Mouse (Mus musculus) thymus, postnatal 0 days (tissue): ENCODE results near the gene Upk2. TPM values are rescaled to one million over a fixed set of nuclear protein-coding genes. Genes with fewer than 3 reads are reported as not detected.
"Not testable (repeated sequence)": the region's sequence is repeated elsewhere in the genome, so short reads cannot be mapped to it uniquely, and the experiment has no call there.

Experiments used
- DNase-seq: peaks from one replicate; pipeline ENCODE4 v3.0.0-alpha.2; 2015; ENCODE audit warnings: low spot score
- polyA plus RNA-seq: library from polyadenylated mRNA; unstranded; fragments of >200 nt; fragmentation: Nextera tagmentation; extraction: Ambion mirVana; gene quantifications from 2 replicates; pipeline ENCODE4 v1.2.1, GENCODE M21; 2015

The Upk2 gene
- polyA plus RNA-seq, 1 experiment from 2014 or later: 1.5 TPM

DNA sequence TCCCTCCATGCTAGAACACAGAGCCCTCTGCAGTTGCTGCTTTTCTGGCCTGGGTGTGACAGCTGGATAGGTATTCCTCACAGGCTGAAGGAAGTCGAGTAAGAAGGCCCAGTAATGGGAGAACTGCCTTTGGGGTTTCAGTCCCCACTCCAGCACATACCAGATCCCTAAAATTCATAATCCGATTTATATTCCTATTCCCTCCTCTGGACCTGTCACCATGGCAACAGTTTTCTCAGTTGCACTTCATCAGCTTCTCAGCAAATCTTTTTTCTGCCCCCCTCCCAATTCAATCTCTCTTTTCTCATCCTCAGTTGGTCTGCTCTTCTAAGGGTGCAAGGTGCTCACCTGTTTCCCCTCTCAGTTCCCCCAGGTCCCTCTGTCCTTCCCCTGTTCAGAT, 14.0 kb upstream of the Upk2 start:
- no peak for DNase-seq

- no peak for DNase-seq
Measured at GRCm38 (mm10) chr9:44468224-44468623, 13.4 kb upstream of the Upk2 start.

DNA sequence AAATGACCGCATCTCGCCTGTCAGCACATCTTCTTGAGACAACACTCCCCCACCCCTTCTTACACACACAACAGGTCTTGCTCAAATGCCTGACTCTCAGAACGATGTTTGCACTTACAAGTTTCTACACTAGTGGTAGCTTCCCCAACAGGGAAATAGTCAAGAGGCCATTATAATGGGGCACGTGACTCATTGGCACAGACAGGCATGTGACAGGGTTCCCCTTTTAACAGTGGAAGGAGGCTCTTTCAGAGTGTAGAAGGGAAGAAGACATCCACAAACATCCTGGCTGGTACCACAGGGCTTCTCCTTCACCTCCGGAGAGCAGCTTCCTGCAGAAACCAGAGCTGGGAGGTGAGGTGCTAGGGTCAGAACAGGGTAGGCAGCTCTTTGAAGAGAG, 7.2 kb upstream of the Upk2 start:
- no peak for DNase-seq

DNA sequence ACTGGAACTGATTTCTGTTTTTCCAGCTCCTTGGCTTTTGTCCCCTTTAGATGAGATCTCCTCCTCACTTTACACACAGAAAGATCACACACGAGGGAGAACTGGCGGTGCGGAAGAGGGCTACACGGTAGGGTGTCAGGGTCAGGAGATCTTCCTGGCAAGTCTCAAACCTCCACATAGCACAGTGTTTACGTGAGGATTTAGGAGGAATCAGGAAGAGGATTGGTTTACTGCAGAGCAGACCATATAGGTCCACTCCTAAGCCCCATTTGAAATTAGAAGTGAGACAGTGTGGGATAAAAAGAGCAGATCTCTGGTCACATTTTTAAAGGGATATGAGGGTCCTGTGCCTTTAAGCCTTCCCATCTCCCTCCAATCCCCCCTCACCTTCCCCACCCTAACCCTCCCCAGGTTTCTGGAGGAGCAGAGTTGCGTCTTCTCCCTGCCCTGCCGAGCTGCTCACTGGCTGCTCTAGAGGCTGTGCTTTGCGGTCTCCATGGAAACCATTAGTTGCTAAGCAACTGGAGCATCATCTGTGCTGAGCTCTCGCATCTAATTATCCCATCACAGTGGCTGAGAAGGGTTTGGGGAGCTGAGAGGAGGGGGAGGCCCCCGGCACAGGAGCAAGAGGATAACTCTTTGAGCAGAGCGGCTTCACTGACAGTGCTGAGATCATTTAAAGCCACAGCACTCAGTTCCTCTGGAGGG, 2.4 kb upstream of the Upk2 start:
- DNase-seq: peak; percentile 32

GRCm38 (mm10) chr9:44454132-44454890, 465 bp downstream of the Upk2 start:
- peak; percentile 82 for DNase-seq

DNA sequence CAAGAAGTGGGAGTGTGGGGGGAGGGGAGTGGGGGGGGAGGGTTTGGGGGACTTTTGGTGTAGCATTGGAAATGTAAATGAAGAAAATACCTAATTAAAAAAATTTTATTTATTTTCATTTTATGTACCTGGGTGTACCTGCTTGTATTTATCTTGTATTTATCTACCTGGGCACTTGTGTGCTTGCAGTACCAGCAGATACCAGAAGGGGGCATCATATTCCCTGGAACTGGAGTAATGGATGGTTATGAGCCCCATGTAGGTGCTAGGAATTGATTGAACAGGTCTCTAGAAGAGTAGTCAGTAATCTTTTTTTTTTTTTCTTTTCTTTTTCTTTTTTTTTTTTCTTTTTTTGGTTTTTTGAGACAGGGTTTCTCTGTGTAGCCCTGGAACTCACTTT, 4.4 kb downstream of the Upk2 start:
- peak; percentile 20 for DNase-seq

DNA sequence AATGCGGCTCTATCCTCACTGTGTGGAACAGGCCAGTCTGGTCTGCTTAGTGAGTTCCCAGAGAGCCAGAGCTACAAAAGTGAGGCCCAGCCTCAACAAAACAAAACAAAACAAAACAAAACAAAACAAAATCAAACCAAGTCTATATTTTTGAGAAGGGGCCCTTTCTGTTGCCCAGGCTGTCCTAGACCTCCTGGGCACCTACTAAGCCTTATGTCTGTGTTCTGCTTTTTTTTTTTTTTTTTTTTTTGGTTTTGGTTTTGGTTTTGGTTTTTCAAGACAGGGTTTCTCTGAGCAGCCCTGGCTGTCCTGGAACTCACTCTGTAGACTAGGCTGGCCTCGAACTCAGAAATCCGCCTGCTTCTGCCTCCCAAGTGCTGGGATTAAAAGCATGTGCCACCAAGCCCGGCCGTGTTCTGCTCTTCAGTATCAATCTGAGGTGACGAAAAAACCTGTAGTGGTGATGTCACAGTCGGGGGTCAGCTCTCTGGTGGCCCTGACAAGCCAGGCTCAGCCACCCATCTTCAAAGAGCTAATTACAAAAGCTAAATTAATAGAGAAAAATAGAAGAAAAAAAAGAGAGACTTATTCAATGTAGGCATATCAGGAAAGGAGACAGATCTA, 10.3 kb downstream of the Upk2 start:
- not testable (repeated sequence) for DNase-seq

DNA sequence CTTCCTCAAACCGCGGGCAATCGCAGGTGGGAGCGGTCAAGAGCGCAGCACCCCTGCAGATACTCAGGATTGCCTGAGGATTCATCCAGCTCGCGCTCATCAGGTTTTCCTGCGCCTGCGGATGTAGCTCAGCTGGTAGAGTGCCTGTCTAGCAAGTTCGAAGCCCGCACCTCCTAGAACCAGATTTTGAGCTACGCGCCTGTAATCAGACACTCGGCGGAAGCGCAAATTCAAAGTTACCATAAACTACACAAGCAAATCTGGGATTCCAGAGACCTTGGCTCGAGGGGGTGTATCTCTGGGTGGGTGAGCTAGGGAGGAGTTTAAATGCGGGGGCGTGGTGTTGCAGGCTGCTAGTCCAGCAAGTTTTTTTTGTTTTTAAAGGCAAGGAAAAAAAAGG, 13.8 kb downstream of the Upk2 start, which contains the start of gene Foxr1:
Foxr1 (minus strand) TSS at position 176 of the 400 bp plus-strand sequence.
- no peak for DNase-seq

DNA sequence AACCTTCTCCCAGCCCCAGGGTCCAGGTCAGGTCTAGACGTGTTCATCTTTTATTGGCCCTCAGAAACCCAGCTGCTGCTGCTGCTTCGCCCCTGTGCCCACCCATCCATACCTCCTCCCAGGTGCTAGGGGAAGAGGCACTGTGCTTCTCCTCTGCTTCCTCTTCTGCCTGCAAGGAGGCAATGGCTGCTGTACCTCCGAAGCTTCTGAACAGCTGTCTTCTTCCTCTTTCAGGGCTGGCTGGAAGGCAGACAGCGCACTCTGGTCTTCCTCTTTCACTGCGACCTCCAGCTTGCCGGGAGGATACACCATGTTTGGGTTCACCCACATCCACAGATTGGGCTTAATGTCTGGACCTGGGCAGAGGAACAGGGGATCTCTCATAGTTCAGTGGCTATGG, 19.0 kb downstream of the Upk2 start:
- DNase-seq: no peak

DNA sequence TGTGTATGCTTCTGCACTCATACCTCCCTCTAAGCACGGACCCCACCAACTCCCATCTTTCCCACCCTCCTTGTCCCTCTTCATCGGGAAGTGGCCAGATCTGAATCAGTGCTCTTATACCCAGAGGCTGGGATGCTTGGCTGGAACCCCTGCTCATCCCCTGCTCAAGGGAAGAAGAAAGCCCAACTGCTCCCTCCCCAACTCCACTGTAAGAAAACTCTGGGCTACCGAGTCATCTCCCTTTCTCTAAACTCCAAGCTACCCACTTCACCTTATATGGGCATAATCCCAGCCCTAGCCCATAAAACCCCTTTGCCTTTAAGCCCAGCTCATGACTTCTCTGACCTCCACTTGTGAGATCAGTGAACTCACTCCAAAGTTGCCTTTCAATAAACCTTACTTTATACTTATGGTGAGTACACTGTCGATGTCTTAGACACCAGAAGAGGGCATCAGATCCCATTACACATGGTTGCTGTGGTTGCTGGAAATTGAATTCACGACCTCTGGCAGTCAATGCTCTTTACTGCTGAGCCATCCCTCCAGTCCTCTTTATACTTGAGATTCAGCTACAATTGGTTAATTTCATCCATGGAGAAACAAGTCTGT, 22.1 kb downstream of the Upk2 start:
- no peak for DNase-seq

GRCm38 (mm10) chr9:44423576-44423975, 31.2 kb downstream of the Upk2 start:
- no peak for DNase-seq

- no peak for DNase-seq
Measured at GRCm38 (mm10) chr9:44420280-44420898, 34.4 kb downstream of the Upk2 start.

GRCm38 (mm10) chr9:44419730-44420129, 35.0 kb downstream of the Upk2 start:
- not testable (repeated sequence) for DNase-seq

DNA sequence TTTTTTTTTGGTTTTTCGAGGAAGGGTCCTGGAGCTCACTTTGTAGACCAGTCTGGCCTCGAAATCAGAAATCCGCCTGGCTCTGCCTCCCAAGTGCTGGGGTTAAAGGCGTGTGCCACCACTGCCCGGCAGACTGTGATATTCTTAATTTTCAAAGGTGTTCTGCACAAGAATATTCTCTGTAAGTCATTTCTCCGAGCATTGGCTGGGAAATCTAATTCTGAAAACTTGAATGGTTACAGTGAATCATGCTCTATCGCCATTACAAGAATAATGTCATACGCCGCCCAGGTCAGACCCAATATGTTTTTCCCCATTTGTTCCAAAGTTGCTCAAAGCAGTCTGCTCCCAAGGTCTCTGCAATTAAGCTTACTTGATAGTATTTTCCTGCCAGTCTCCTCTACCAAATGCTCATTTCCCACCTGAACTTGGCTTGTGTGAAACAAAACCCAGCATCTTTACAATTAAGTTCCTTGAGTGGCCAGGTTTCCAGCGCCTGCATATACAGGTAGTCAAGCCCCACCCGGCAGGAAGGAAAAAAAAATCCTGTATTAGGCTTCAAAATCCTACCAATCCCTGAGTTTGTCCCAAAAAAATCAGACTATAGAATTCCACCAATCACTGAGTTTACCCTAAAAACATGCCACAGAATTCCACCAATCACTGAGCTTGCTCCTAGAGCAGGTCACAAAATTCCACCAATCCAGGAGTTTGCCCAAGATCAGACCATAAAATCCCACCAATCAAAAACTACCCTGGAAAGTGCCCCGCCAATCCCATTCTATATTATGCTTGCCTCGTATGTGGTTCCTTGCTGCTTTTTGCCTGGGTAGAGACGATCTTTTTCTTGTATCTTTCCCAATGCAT, 36.0 kb downstream of the Upk2 start, which contains the start of gene Ccdc84:
Ccdc84 (minus strand) TSS at position 51 of the 867 bp plus-strand sequence.
- DNase-seq: no peak

DNA sequence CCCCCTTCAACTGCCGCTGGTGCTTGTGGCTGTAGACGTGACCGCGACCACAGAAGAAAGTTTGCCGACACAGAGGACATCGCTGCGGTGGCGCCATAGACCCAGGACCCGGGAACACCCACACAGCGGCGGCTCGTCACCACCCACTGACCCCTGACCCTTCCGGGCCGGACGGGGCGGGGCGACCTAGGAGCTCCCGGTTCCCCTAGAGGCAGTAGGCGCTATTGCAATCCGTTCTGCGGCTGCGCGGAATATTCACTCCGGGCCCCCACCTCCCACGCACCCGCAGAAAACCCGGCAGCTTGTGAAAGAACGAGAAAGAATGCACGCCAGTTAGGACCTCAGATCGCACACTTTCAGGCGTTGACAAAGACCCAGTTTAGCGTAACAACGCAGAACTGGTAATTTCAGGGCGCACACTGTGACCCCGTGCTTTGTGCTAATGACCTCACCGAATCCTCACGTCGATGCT, 36.8 kb downstream of the Upk2 start:
- peak; percentile 93 for DNase-seq

- no peak for DNase-seq
Measured at GRCm38 (mm10) chr9:44417156-44417891, 37.5 kb downstream of the Upk2 start.

DNA sequence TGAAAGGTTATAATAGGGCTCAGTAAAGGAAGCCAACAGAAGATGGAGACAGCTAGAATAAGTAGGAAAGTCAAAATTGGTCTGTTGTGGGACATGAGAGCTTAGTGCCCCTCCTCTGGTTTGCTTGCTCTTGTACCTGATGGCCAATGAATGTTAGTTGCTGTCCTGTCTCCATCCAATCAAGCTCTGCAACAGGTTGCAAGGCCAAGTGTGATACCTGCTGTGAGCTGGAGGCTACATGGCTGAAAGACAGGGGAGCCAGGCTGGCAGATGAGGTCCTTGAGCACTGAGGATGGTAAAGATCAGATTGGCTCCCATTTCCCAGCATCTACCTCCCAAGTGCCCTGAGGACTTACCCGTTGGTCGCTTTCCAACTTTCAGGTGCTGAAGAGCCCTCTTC, 42.0 kb downstream of the Upk2 start:
- DNase-seq: no peak

GRCm38 (mm10) chr9:44412306-44412705, 42.5 kb downstream of the Upk2 start:
- no peak for DNase-seq

DNA sequence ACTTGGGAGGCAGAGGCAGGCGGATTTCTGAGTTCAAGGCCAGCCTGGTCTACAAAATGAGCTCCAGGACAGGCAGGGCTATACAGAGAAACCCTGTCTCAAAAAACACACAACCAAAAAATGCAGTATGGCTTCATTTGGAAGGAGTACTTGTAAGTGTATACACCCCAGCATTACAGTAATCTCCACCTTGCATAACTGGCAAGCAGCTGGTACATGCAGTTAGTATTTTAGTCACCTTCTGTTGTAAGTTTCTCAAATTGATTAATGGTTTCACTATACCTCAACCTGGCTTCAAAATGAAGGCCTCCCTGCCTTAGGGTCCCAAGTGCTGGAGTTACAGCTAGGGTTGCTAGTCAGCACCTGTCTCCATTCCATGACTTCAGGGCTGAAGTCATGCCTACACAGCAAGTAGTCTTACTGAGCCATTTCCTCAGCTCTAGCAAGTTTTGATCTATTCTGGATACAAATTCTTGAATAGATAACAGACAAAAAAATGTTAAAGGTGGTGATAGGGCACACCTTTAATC, 43.1 kb downstream of the Upk2 start:
- DNase-seq: no peak
